Mouse (Mus musculus): Measurements from ENCODE around the gene Gm10112.

Gm10112 gene

GRCm38 (mm10) chrX:111168040-111168439 is at the start of gene Gm10112:
Gm10112 (plus strand) TSS chrX:111168340.
- DNase-seq (ENCODE audit: low spot score in 2 of 2) = no peak

- no peak for DNase-seq (ENCODE audit: low spot score in 2 of 2)
These were observed 21.4 kb downstream of the Gm10112 start for GRCm38 (mm10) chrX:111189574-111189973.

GRCm38 (mm10) chrX:111196376-111196775 is 28.2 kb downstream of the Gm10112 start:
- no peak for DNase-seq (ENCODE audit: low spot score in 2 of 2)

GRCm38 (mm10) chrX:111210225-111210624 is 42.1 kb downstream of the Gm10112 start:
- peak in 1 of 2 experiments; percentile 2 for DNase-seq (ENCODE audit: low spot score in 2 of 2)
